Mouse (Mus musculus): ENCODE results near the gene Lrp6. TPM values are rescaled to one million over a fixed set of nuclear protein-coding genes. Genes with fewer than 3 reads are reported as not detected.

The Lrp6 gene
- total RNA-seq, 2 experiments from 2014 or later: 41.5 to 46.1 TPM

- DNase-seq (ENCODE audit: low spot score in 2 of 2): no peak
- intact Hi-C loops (cut with DNase I): loop anchor here (10.0 kb wide), 1 partner anchor 443 kb away; no protein-coding TSS in a partner anchor
Observed at GRCm38 (mm10) chr6:134421921-134422320, 144.8 kb downstream of the Lrp6 start.

GRCm38 (mm10) chr6:134420375-134420774 lies 146.4 kb downstream of the Lrp6 start:
- no peak for DNase-seq (ENCODE audit: low spot score in 2 of 2)
- intact Hi-C loops (cut with DNase I): loop anchor here (10.0 kb wide), 1 partner anchor 444 kb away; no protein-coding TSS in a partner anchor

GRCm38 (mm10) chr6:134417886-134418285 lies 148.9 kb downstream of the Lrp6 start:
- intact Hi-C loops (cut with DNase I): no loop called here

GRCm38 (mm10) chr6:134416556-134417105 lies 150.1 kb downstream of the Lrp6 start:
- no peak for DNase-seq (ENCODE audit: low spot score in 2 of 2)
- intact Hi-C loops (cut with DNase I): no loop called here

More at GRCm38 (mm10) chr6:134417886-134418285, 148.9 kb downstream of the Lrp6 start:
- DNase-seq (ENCODE audit: low spot score in 2 of 2): no peak

GRCm38 (mm10) chr6:134414532-134414883 lies 152.3 kb downstream of the Lrp6 start:
- intact Hi-C loops (cut with DNase I): no loop called here
- no peak for DNase-seq (ENCODE audit: low spot score in 2 of 2)

GRCm38 (mm10) chr6:134413706-134414531 lies 152.8 kb downstream of the Lrp6 start:
- intact Hi-C loops (cut with DNase I): no loop called here
- DNase-seq (ENCODE audit: low spot score in 2 of 2): no peak

- no peak for DNase-seq (ENCODE audit: low spot score in 2 of 2)
- intact Hi-C loops (cut with DNase I): no loop called here
Observed at GRCm38 (mm10) chr6:134407226-134407625, 159.5 kb downstream of the Lrp6 start.

GRCm38 (mm10) chr6:134403684-134404070 lies 163.1 kb downstream of the Lrp6 start:
- DNase-seq (ENCODE audit: low spot score in 2 of 2): no peak
- intact Hi-C loops (cut with DNase I): no loop called here

GRCm38 (mm10) chr6:134402914-134403683 lies 163.7 kb downstream of the Lrp6 start:
- intact Hi-C loops (cut with DNase I): no loop called here
- peak; percentile 69 to 72 for DNase-seq (ENCODE audit: low spot score in 2 of 2)

Other genes with a start within 250 kb of the Lrp6 start
- gene Bcl2l14, start 170.6 kb downstream of the Lrp6 start, total RNA-seq (2021): not detected
- 1 to 10 TPM; 7.5 to 7.8 TPM for gene Mansc1, start 65.5 kb upstream of the Lrp6 start, total RNA-seq (2021)
- 10 to 100 TPM; 28.3 to 30.9 TPM for gene Borcs5, start 72.5 kb upstream of the Lrp6 start, total RNA-seq (2021)
- 1 to 10 TPM; 5.4 to 6.0 TPM for gene Dusp16, start 225.7 kb upstream of the Lrp6 start, total RNA-seq (2021)

Measured in left cerebral cortex, postnatal 14 days (tissue).